Mouse (Mus musculus) intestine, embryonic 16.5 days (tissue): ENCODE measurements around the gene Hist1h4n. TPM values are rescaled to one million over a fixed set of nuclear protein-coding genes. Genes with fewer than 3 reads are reported as not detected.
A peak's percentile ranks its signal among the peaks of the same experiment; 100 is the strongest.
"Not testable (repeated sequence)": the region's sequence is repeated elsewhere in the genome, so short reads cannot be mapped to it uniquely, and the experiment has no call there.

Source experiments
- ATAC-seq: fragments of 200-750 bp; cut with Nextera tagmentation; 2 replicates; pipeline ENCODE4 v1.8.0; 2017; ENCODE audit warnings: moderate TSS enrichment, moderate library complexity
- H3K27ac ChIP-seq: fragments of 300-500 bp; sonication (generic); 2 replicates; pipeline ENCODE4 v1.5.1; 2014; ENCODE audit warnings: mild to moderate bottlenecking, low read length
- H3K27me3 ChIP-seq: fragments of 300-500 bp; sonication (generic); replicated peaks from 2 replicates; pipeline ENCODE4 v1.6.1; 2014; ENCODE audit warnings: low read length, control low read depth, mixed read lengths; ENCODE audit not compliant: control insufficient read depth, insufficient read depth
- H3K36me3 ChIP-seq: fragments of 300-500 bp; sonication (generic); 2 replicates; pipeline ENCODE4 v1.6.1; 2014; ENCODE audit warnings: low read length, control low read depth; ENCODE audit not compliant: control insufficient read depth, insufficient read depth
- H3K4me1 ChIP-seq: fragments of 300-500 bp; sonication (generic); 2 replicates; pipeline ENCODE4 v1.6.1; 2014; ENCODE audit warnings: low read length, control low read depth, mixed read lengths; ENCODE audit not compliant: control insufficient read depth, insufficient read depth
- H3K4me2 ChIP-seq: fragments of 300-500 bp; sonication (generic); 2 replicates; pipeline ENCODE4 v1.6.1; 2014; ENCODE audit warnings: low read depth, low read length, control low read depth
- H3K4me3 ChIP-seq: fragments of 300-500 bp; sonication (generic); 2 replicates; pipeline ENCODE4 v1.5.1; 2014; ENCODE audit warnings: mild to moderate bottlenecking, low read length
- H3K9ac ChIP-seq: fragments of 300-500 bp; sonication (generic); 2 replicates; pipeline ENCODE4 v1.6.1; 2014; ENCODE audit warnings: low read depth, low read length
- H3K9me3 ChIP-seq: fragments of 300-500 bp; sonication (generic); 2 replicates; pipeline ENCODE4 v1.6.1; 2016; ENCODE audit warnings: low read length, control low read depth; ENCODE audit not compliant: control insufficient read depth
- WGBS: fragments of 180-500 bp; shearing (Covaris S2); extraction: QIAGEN DNeasy Blood & Tissue Kit; methylation state at CpG from one replicate; pipeline ENCODE4 v1.1.7; 2014; 5-methylcytosine and 5-hydroxymethylcytosine counted together
- polyA plus RNA-seq: library from polyadenylated mRNA; unstranded; fragments of >200 nt; fragmentation: Nextera tagmentation; extraction: Ambion mirVana; gene quantifications from 2 replicates; pipeline ENCODE4 v1.2.1, GENCODE M21; 2015

Gene Hist1h4n
- polyA plus RNA-seq, 1 experiment from 2014 or later = 9.6 TPM

DNA sequence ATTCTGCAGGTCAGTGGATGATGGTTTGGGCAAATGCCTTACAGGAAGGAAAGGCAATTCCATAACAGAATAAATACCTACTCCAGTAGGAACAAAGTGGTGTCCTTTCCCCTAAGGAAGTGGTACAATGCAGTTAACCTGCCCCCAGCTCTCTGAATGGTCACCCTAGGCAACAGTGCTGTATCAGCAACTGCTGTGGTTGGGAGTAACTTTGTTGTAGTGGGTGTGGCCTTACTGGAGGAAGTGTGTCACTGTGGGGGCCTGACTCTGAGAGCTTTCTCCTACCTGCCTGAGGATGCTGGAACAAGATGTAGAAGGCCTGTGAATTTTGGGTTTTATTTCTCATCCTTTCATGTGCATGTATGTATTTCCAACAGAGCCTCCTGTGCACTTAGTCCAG lies 14.4 kb upstream of the Hist1h4n start:
- H3K36me3 ChIP-seq, ATAC-seq, H3K4me1 ChIP-seq, H3K4me3 ChIP-seq, H3K4me2 ChIP-seq, H3K9me3 ChIP-seq, H3K27ac ChIP-seq, H3K27me3 ChIP-seq, H3K9ac ChIP-seq: not testable (repeated sequence)

DNA sequence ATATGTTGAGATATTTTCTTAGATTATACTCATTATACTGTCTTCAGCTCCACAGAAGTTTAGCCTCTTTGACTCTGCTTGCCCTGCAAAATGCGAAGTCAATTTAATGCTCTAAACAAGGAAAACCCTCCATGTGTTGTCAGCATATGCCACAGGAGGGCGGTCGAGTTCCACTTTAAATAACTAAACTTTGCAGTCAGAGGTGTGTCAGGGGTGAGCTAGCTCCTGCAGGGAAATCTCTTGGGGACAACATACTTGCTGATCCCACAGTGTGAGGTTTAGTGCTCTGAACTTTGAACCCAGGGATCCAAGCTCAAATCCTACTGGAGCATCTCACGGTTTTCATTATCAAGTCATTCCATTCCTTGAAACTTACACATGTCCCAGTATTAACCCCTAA lies 8.5 kb upstream of the Hist1h4n start:
- no CpG with 5 or more reads among the region's 4 CpGs for WGBS
- not testable (repeated sequence) for H3K27ac ChIP-seq, H3K4me2 ChIP-seq, H3K4me1 ChIP-seq, H3K9me3 ChIP-seq, H3K4me3 ChIP-seq, H3K36me3 ChIP-seq, H3K9ac ChIP-seq, H3K27me3 ChIP-seq
- ATAC-seq = peak; percentile 82

DNA sequence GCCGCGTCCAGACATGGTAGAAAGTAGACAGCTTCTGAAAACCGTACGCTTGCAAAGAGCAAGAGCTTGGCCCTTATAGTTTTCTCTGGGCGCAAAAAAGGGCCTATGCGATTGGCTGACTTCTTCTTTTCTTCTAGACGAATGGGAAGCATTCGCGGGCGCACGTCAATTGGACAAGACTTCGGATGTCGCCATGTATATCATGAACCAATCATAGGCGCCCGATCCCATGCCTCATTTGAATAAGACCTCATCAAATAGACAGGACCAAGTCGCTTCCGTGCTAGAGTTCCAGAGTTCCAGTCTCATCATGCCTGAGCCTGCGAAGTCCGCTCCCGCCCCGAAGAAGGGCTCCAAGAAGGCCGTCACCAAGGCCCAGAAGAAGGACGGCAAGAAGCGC lies 1.5 kb upstream of the Hist1h4n start, which contains the start of the genes Hist1h2ap and Hist1h2br:
TSS of gene Hist1h2ap (minus strand) at position 47 of the 400 bp plus-strand sequence.
TSS of gene Hist1h2br (plus strand) at position 283 of the 400 bp plus-strand sequence.
- H3K4me3 ChIP-seq, H3K4me1 ChIP-seq, H3K9ac ChIP-seq, H3K4me2 ChIP-seq, H3K36me3 ChIP-seq, H3K9me3 ChIP-seq, H3K27me3 ChIP-seq, H3K27ac ChIP-seq: not testable (repeated sequence)
- ATAC-seq = peak; percentile 92
- no CpG with 5 or more reads among the region's 24 CpGs for WGBS

DNA sequence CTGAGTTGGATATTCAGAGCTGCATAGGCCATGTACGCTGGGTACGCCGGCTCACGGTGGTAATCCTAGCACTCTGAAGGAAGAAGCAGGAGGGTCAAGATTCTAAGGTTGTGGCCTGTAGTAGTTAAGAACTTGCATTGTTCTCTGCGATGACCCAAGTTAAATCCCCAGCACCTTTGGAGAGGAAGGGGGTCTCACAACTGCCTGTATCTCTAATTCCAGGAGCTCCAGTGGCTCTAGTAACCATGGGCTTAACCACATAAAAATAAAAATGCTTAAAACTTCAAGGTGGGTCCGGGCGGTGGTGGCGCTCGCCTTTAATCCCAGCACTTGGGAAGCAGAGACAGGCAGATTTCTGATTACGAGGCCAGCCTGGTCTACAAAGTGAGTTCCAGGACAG lies 1.7 kb downstream of the Hist1h4n start:
- Histone ChIP-seq H3K9ac (no peak overlapping the region), H3K36me3 (no peaks in the 10 kb centered on the region), H3K4me1 (no peaks in the 10 kb centered on the region), H3K9me3 (no peaks in the 10 kb centered on the region), H3K4me3 (no peak overlapping the region), H3K27me3 (no peaks in the 10 kb centered on the region), H3K4me2 (no peak overlapping the region), H3K27ac (no peak overlapping the region)
- ATAC-seq = no peak
- 89% methylated on average over 10 of the region's 10 CpGs for WGBS

DNA sequence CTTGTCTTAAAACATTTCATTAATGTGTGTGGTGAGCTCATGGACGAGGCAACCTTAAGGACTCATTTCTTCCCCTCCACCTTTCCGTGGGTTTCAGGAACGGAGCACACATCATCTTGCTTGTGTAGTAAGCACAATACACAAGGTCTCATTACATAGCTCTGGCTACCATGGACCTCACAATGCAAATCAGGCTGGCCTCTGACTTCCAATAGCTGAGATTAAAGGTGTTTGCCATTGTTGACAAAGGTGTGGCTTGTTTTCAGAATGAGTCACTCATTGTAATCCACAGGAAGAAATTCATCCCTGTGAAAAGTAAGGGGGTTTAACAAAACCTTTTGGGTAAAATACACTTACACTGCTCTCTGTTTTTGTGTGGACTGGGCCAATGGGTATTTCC lies 3.5 kb downstream of the Hist1h4n start:
- Histone ChIP-seq H3K9me3 (no peaks in the 10 kb centered on the region), H3K4me1 (no peaks in the 10 kb centered on the region), H3K27me3 (no peaks in the 10 kb centered on the region), H3K36me3 (no peaks in the 10 kb centered on the region), H3K4me2 (no peak overlapping the region), H3K9ac (no peak overlapping the region), H3K4me3 (no peak overlapping the region), H3K27ac (no peak overlapping the region)
- WGBS = 67% methylated on average over 3 of the region's 3 CpGs
- no peak for ATAC-seq

DNA sequence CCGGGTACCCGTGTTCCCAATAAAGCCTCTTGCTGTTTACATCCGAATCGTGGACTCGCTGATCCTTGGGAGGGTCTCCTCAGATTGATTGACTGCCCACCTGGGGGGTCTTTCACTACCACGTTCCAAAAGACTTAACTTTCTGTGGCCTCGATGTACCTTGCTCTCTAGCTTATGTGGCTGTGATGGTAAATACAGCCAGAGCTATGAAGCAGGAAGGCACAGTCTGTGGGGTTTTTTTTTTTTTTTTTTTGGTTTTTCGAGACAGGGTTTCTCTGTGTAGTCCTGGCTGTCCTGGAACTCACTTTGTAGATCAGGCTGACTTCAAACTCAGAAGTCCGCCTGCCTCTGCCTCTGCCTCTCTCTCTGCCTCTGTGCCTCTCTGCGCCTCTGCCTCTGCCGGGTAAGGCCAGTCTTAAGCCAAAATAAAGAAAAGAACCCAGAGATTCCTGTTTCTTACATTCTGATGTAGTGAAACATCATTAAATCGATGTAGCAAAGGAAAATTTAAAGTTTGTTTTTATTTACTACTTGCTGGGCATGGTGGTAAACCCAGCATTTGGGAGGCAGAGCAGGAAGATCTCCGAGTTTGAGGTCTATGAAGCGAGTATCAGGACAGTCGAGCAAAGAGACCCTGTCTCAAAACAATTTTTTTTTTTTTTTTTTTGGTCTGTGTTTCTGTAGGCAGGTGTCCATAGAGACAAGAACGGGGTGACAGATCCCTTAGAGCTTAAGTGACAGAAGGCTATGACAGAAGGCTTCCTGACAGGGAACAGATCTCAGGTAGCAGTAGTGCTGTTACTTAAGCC lies 11.7 kb downstream of the Hist1h4n start:
- H3K27ac ChIP-seq, H3K4me3 ChIP-seq, H3K27me3 ChIP-seq, H3K9me3 ChIP-seq, H3K9ac ChIP-seq, H3K4me2 ChIP-seq, H3K36me3 ChIP-seq, H3K4me1 ChIP-seq: not testable (repeated sequence)
- 71% methylated on average over 7 of the region's 16 CpGs for WGBS
- ATAC-seq = peak; percentile 42; the same call in 1 of the 2 replicates

DNA sequence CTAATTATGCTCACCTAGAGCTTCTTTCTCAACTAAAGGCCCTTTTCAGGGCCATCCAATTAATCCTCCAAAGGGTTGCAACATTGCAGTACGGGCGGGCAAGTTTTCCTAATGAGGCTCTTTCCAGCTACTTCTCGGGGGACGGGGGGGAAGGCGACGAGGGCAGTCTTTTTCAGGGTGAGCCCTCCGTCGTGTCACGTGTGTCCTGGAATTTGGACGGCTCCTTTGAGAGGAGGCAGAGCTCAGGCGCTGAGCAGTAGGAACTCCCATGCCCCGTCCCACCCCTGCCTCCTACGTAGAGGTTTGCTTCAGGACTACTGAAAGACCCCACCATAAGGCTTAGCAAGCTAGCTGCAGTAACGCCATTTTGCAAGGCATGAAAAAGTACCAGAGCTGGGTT lies 19.9 kb downstream of the Hist1h4n start:
- 0% methylated on average over 14 of the region's 14 CpGs for WGBS
- not testable (repeated sequence) for H3K4me2 ChIP-seq, H3K27me3 ChIP-seq, H3K9me3 ChIP-seq, H3K27ac ChIP-seq, H3K4me3 ChIP-seq, H3K36me3 ChIP-seq, H3K4me1 ChIP-seq, H3K9ac ChIP-seq
- ATAC-seq = peak; percentile 60

DNA sequence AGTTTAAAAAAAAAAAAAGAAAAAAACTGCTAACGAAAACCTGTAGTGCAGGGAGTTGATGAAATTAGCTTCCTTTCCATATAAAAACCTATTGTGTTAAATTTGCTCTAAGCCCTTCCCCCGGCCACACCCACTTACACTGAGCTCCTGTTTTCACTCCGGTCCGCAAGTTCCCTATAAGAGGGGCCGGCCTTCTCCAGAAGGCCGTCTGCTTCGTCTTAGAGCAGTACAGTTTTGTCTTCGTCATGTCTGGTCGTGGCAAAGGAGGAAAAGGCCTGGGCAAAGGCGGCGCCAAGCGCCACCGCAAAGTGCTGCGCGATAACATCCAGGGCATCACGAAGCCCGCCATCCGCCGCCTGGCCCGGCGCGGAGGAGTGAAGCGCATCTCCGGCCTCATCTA lies 20.5 kb downstream of the Hist1h4n start, which contains the start of gene Hist1h4m:
TSS of gene Hist1h4m (plus strand) at position 208 of the 400 bp plus-strand sequence.
- H3K27me3 ChIP-seq = not testable (repeated sequence)
- ATAC-seq = peak; percentile 47

DNA sequence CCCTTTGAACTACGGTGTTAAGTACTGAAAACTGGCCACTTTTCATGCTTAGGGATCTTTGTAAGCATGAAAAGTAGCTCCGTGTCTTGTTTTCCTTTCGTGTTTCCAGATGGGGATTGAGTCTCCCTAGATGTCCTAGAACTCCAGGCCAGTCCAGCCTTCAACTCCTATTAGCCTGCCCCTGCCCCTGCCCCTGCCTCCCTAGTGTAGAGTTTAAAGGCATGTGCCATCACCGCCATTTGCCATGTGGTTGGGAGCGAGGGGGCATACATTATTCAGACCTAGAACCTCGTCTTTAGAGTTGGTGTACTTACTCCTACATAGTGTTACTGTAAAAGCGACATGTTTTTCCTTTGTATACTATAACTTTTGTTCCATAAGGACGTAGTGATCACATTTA lies 20.9 kb downstream of the Hist1h4n start:
- ATAC-seq = peak; percentile 19
- not testable (repeated sequence) for H3K36me3 ChIP-seq, H3K4me3 ChIP-seq, H3K4me2 ChIP-seq, H3K27me3 ChIP-seq, H3K9me3 ChIP-seq, H3K9ac ChIP-seq, H3K4me1 ChIP-seq, H3K27ac ChIP-seq
- no CpG with 5 or more reads among the region's 8 CpGs for WGBS

More for the DNA sequence above, 20.5 kb downstream of the Hist1h4n start, which contains the start of gene Hist1h4m:
- H3K36me3 ChIP-seq, H3K4me2 ChIP-seq, H3K9me3 ChIP-seq, H3K4me3 ChIP-seq, H3K9ac ChIP-seq, H3K27ac ChIP-seq, H3K4me1 ChIP-seq: not testable (repeated sequence)
- no CpG with 5 or more reads among the region's 24 CpGs for WGBS

DNA sequence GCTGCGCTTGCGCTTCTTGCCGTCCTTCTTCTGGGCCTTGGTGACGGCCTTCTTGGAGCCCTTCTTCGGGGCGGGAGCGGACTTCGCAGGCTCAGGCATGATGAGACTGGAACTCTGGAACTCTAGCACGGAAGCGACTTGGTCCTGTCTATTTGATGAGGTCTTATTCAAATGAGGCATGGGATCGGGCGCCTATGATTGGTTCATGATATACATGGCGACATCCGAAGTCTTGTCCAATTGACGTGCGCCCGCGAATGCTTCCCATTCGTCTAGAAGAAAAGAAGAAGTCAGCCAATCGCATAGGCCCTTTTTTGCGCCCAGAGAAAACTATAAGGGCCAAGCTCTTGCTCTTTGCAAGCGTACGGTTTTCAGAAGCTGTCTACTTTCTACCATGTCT lies 21.9 kb downstream of the Hist1h4n start, which contains the start of the genes Hist1h2bq and Hist1h2ao:
TSS of gene Hist1h2bq (minus strand) at position 125 of the 400 bp plus-strand sequence.
TSS of gene Hist1h2ao (plus strand) at position 393 of the 400 bp plus-strand sequence.
- not testable (repeated sequence) for H3K4me1 ChIP-seq, H3K9me3 ChIP-seq, H3K4me3 ChIP-seq, H3K9ac ChIP-seq, H3K27ac ChIP-seq, H3K27me3 ChIP-seq, H3K4me2 ChIP-seq, H3K36me3 ChIP-seq
- peak; percentile 95 for ATAC-seq
- WGBS = no CpG with 5 or more reads among the region's 23 CpGs
